Mouse (Mus musculus) erythroid progenitor cell, adult 5-6 weeks (primary cell): Measurements from ENCODE around the gene Hoxb9. TPM values are rescaled to one million over a fixed set of nuclear protein-coding genes. Genes with fewer than 3 reads are reported as not detected.

Source experiments
- ATAC-seq: replicated peaks from 2 replicates; pipeline ENCODE4 v1.8.0; 2016; ENCODE audit warnings: moderate number of reproducible peaks, mild to moderate bottlenecking, moderate TSS enrichment, inconsistent platforms; ENCODE audit not compliant: poor library complexity, low FRiP score, severe bottlenecking
- total RNA-seq, 2 experiments: library from RNA; stranded (forward) in 1 of 2; stranded (reverse) in 1 of 2; fragments of 150-400 nt in 1 of 2; fragments of 186-747, 209-891 nt in 1 of 2; gene quantifications; 2 replicates each; pipeline versions ENCODE4 v1.2.3 to v1.2.4; 2015 to 2017; ENCODE audit warnings: low replicate concordance in 2 of 2

Hoxb9 gene
- total RNA-seq, 2 experiments from 2014 or later = not detected

DNA sequence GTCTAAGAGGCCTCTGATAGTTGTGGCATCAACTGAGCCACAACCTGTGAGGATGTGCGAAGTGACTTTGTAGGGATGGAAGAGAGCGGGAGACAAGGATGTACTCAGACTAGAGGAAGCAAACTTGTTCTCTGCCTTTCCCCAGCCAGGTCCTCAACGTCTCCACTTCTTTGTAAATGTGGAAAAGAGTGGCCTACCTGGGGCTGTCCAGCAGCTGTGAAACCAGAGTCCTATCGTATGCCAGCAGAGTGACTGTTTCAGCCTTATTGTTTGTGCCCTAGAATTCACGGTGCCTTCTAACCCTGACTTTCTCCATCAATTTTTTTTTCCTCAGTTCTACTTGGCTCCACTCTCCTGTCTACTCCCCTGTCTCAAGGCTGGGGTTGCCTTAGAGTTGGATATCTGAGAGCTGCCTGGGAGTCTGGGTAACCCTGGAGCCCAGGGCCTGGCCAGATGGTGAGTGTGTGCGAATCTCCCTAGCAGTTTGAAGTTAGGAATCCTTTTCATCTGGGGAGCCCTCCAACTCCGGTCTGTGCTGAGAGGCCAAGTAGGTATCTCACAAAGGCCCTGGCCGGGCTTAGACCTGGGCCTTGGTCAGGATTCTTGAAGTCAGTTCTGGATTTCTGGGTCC is 6.8 kb upstream of the Hoxb9 start:
- ATAC-seq = no peak

DNA sequence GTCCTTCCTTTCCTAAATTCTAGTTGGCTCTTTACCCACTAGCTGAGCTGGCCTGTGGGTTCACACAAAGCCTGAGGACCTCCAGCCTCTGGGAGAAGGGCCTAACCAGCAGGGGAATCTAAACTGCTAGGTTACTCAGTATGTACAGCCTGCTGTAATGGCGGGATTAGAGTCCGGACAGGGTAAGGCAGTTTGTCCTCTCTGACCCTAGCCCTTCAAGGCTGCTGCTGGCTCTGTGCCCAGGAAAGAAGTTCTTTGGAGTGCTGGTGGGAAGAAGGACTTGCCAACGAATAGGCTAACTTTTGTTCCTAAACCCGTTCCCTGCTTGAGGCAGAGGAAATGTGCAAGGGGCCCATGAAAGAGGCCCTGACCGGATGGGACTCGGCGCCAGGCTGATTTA is 5.3 kb upstream of the Hoxb9 start:
- ATAC-seq = no peak

DNA sequence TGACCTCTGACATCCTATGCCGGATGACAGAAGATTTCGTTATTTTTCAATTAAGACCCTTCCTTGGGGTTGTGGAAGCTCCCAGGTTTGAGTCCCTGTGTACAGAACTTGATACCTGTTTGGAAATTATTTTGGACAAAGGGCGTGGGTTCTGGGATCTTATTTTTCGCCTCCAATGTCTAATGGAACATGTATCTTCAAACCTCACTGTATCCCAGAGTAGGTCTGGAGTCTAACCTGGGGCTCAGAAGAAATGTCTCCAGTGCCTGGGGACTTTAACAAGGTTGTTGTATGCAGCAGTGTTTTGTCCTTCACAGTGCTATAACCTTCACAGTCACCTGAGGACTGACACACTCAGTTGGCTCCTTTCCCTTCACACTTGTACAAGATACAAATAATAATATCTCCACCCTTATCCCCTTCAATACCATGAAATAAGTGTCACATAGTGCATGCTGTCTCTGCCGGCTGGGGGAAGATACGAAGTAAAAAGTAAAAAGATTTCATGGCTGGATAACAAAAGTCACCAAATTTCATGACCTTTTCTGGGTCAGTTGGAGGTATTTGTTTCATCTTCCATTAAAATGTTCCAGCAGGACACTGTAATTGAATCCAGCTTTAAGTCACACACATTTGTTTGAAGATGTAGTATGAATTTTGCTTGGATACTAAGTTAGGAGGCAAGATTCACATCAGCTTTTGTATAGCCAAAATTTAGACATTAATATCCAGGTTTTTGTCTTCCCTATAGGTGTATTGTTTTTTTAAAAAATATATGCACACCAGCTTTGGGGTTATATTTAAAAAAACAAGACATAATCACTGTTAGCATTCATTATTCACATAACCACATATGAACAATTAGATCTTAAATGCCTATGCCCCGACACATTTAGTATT is 4.0 kb upstream of the Hoxb9 start:
- ATAC-seq = no peak

DNA sequence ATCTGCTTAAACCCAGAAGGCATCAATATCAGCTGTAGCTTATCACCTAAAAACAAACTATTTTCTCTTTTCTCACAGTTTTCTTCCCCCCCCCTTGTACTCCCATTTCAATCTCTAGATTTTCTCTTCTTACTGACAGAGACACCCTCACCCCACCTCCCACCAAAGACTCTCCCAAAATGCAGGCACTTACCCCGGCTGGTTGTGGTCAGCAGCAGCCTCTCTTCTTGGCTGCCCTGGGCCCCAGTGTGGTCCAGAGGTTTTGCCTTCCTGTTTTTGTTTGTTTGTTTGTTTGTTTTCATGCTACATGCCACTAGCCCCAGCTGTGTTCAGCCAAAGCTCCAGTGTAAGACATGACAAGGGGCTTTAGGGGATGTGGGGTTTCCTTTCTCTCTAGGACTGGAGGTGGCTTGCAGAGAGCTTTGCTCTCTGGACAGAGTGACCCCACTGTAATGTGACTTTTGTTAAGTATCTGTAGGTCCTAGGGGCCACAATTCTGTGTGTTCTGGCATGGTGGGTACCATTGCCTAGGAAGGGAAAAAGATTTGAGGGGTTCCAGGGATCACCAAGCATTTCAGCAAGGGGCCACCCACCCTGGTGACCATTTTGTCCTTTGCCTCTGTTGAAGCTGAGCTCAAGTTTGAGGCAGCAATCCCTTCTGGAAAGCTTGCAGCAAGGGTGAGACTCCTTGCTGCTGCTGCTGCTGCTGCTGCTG is 3.1 kb upstream of the Hoxb9 start:
- no peak for ATAC-seq

DNA sequence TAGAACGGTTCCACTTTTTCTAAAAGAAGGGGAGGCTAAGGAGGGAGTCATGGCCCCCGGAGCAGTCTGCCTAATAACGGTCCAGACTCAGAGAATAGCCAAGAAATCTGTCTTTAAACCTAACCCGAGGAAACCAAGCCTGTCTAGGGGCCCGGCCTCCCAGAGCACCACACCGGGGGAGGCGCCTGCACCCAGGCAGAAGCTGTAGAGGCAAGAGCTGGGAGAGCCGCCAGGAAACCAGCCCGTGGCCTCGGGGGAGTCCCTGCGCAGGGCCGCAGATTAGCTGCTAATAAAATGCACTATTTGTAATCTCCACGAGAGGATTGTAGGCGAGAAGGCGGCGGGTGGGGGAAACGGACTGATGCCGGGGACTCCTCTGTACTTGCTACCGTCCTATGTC is 1.4 kb upstream of the Hoxb9 start:
- ATAC-seq = no peak

DNA sequence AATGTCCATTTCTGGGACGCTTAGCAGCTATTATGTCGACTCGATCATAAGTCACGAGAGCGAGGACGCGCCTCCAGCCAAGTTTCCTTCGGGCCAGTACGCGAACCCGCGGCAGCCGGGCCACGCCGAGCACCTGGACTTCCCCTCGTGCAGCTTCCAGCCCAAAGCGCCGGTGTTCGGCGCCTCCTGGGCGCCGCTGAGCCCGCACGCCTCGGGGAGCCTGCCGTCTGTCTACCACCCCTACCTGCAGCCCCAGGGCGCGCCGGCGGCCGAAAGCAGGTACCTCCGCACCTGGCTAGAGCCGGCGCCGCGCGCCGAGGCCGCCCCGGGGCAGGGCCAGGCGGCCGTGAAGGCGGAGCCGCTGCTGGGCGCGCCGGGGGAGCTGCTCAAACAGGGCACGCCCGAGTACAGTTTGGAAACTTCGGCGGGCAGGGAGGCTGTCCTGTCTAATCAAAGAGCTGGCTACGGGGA is 319 bp downstream of the Hoxb9 start:
- ATAC-seq = no peak

DNA sequence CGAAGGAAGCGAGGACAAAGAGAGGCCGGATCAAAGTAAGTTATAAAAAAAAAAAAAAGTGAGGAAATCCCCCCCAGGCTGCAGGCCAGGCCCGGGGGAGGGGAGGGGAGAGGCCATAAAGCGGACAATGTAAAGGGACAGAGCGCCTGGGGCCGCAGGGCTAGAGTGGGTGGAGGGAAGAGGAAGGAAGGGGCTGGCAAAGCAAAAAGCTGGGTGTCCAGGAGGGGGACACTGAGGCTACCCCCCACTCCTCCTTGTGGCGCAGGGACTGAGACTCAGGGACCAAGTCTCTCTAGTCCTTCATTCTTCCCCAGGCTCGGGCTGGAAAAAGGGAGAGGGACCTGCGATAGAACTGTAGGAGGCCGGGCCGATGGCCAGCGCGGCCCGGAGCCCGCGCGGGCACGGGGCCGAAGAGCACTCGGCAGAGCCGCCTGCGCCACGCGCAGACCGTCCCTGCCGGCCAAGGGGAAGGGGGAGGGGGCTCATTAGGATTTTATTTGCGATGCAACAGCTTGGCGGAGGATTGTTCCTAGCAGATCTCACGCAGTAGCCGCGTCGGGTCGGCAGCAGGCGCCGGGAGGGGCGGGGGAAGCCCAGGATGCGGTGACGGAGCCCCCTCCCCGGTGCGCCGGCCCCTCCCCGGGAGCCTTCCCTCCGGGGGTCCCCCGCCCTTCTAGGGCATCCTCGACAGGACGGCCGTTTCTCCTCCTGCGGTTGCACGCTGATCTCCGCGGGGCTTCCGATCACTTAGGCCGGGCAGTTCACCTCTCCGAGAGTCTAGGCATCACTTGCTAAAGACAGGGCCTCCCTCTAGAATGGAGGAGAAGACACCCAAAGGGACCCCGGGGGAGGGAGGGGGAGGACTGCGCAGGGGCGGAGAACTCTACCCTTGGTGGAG is 1.0 kb downstream of the Hoxb9 start:
- no peak for ATAC-seq

DNA sequence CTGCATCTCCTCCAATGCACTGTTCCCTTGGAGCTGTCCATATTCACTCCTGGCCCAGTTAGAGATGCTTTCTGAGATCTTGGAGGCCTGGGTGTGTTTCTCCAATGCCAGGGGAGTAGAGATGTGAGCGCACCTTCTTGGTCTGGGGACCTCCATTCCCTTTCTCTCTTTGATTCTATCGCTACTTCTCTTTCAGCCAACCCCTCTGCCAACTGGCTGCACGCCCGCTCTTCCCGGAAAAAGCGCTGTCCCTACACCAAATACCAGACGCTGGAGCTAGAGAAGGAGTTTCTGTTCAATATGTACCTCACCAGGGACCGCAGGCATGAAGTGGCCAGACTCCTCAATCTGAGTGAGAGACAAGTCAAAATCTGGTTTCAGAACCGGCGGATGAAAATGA is 3.2 kb downstream of the Hoxb9 start:
- ATAC-seq = no peak

DNA sequence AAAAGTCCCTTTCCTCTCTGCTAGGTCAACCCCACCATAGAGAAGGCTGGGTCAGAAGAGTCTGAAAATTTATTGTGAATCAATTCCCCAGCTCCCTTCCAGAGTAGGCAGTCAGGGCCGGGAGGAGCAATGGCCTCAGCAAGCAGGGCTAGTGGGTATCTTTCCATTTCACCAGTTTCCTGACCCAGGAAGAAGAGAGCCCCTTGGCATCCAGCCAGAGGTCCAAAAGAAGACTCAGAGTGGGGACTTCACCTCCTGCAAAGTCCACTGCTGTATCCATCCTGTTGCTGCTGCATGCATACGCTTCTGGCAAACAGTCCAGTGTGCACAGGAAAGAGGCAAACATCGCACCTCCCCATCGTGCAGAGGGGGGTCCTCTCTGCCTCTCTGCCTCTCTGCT is 4.6 kb downstream of the Hoxb9 start:
- ATAC-seq = no peak

DNA sequence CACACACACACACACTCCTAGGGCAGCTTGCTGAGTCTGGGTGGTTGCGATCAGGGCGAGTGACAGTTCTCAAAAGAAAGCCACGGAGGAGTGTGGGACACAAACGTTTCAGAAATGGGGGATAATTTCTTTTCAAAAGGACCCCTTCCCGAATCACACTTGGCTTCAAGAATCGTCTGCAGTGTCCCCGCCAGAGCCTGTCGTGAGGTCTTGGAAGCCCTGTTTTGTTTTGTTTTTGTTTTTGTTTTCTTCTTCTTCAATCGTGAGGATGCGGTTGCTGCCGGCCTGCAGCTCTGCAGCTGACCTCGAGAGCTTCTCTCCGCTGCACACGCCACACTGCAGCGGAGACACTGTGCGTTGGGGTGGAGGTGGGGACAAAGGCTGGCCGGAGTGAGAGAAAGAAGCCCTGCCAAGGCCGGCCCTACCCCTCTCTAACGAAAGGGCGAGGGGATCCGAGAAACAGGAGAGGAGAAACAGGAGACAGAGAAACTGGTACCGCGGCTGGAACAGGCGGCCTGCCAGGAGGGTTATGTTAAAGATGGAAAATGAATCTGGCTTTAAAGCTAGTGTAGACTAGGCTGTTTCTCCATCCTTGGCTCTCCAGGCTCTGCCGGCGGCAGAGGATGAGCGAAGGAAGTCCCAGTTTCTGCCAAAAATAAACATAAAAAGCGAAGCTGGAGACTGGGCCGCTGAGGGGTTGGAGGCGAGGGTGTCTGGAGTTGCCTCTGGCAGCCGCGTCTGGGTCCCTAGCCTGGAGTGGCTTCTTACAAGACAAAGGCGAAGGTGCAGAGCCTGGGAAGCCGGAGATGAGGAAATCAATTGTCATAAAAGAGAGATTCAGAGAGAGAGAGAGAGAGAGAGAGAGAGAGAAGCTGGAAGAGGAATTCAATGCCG is 6.1 kb downstream of the Hoxb9 start:
- ATAC-seq = no peak

DNA sequence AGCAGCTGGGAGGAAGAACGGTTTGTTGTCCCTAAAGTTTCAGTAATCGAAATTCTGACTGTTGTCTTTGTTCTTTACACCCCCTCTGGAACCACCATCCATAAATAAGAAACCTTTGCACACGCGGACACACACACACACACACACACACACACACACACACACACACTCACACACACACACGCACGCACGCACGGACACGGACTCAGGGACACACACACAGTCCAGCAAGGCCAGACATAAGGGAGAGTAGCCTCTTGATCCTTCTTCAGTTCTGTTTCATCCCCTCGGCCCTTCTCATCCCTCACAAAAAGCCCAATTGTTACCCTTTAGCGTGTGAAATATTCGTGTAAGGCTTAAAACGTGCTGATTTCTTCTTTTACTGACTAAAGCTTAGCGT is 7.1 kb downstream of the Hoxb9 start:
- ATAC-seq = no peak

DNA sequence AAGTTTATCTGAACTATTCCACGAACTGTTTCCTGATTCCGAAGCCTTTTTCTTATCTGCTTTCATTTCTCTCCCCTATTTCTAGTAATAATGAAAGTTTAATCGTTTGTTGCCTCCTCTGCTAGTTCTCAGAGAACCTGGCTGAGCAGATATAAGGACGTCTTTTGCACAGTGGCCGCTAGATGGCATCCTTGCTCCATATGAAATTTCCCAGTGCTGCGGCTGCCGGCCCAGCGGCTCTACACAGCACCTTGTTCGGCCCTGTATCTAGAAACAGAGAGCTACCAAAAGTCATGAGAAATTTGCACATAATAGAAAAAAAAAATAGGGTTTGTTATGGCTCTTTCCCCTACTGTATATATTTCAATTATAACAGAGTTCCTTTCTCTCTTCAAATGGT is 7.5 kb downstream of the Hoxb9 start:
- no peak for ATAC-seq

DNA sequence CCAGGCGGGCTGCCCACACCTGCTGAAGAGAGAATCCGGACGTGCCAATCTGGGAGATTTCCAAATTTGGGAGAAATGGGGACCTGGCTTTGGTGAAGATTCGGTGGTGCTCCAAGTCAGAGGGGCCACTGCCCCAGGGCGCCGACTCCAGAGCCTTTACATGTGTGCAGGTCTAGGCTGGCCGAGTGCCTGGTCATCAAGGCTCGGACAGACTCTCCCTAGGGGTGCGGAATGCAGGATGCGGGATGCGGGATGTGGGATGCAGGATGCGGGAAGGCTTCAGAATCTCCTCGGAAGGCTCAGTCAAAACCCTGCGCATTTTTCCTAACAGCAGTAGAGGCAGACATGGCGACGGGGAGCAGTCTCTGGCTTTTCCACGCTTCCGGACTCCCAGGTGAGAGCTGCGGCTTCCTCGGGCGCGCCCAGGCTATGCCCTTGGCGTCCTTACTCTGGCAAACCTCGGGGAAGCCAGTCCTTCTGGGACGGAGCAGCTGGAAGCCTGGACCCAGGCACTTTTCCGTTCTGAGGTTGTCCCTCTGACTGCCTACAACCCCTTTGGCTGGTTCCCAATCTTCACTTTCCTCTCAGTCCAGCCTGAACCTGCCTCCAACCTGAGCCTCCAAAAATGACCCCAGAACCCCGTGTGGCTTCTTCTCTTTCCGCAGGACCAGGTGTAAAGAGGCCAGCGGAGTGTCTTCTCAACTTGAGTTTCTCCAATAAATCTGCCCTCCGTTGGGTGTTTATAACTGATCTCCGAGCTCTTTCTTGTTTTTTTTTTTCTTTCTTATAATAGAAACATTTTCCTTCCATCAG is 8.4 kb downstream of the Hoxb9 start:
- no peak for ATAC-seq

DNA sequence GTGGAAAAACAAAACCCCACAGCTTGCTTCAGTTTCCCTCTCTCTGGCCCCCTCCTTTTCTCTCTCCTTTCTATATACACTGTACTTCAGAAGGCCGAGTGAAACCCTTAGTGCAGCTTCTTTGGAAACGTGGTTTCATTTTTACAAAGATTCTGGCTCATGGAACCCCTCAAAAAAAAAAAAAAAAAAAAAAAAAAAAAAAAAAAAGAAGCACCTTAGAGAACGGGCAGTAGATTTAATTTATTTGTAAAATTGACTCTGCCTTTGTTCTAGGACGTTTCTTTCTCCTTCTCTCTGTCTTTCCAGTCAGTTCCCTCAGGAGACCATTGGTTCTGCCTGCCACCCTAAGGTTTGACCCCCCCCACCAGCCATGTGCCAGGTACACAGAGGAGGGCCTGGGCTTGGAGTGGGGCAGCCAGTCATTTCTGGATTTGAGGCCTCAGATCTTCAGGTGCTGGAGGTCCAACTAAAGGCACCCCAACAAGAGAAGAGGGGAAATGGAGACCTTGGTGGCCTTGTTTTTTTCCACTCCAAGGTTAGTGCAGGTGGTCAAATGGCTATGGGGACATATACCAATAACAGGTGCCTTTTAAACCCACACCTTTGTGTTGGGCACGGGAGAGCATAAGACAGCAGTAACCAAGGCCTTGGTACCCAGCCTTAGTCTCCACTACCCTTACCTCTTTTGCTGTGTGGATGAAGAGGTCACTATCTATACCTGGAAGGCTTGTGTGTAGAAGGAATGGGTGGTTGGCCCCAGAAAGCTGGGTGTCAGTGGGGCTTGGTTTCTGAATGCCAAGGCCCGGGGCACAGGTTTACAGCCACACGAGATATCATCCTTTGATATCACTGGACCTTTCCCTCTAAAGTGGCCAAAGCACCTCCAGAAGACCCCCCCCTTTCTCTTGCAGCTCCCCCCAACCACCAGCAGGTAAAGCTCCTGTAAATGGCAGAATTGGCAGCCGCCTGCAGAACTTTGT is 9.4 kb downstream of the Hoxb9 start:
- ATAC-seq = no peak

DNA sequence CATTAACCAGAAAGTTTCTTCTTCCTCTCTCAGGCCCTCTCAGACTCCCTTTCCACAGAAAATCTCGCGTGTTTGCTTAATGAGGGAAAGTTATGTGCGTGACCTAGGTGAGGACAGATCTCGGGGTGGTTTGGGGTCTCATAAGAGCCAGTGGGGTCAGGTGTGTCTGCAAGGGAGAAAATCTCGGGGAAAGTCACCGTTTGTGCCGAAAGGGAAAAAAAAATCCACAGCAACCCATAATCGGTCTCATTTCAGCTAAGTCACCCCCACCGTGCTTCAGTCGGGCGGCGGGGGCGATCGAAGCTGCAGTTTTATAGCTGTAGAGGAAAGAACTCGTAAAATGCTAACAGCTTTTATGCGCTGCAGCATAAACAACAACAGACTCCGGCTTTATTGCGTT is 10.1 kb downstream of the Hoxb9 start:
- ATAC-seq = no peak

DNA sequence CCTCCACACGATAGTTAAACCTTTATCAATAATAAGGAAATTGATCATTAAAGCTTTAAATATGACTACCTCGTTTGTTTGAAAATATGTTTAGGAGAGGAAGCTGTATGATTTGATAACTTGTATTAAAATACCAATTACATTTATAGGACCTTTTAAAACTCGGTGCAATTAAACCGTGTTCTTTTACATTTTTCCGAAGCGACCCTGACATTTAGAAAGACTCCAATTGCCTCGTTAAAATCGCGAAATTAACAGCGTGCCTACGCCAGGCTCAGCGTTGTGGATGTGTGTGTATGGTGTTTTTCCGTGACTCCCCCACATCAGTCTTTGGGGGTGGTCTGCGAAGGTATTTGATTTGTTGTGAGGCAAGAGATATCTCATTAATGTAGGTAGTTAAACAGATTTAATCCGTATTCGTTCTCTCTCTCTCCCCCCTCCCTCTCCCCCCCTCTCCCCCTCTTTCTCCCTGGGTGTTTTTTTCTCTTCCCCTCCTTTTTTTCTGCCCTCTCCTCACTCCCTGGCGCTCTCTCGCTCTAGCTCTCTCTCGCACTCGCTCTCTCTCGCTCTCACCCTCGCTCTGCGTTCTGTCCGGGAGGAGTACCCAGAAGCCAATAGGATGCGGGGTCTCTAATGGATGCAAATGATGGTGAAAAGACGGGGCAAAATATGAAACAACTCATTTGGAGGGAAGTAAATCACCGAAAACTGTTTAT is 10.8 kb downstream of the Hoxb9 start, which contains the start of gene Hoxb8:
Hoxb8 (plus strand) TSS at position 51 of the 716 bp plus-strand sequence.
- ATAC-seq = no peak
